Mouse (Mus musculus) spleen, embryonic (tissue): ENCODE results near the gene Vps39.

Source experiments
- CTCF ChIA-PET: fragments of 350-600 bp; sonication (Branson Sonifier 250); formaldehyde crosslinking; loops from one replicate; lab custom pipeline; 2022; lab: Charles Lee

The Vps39 gene

DNA sequence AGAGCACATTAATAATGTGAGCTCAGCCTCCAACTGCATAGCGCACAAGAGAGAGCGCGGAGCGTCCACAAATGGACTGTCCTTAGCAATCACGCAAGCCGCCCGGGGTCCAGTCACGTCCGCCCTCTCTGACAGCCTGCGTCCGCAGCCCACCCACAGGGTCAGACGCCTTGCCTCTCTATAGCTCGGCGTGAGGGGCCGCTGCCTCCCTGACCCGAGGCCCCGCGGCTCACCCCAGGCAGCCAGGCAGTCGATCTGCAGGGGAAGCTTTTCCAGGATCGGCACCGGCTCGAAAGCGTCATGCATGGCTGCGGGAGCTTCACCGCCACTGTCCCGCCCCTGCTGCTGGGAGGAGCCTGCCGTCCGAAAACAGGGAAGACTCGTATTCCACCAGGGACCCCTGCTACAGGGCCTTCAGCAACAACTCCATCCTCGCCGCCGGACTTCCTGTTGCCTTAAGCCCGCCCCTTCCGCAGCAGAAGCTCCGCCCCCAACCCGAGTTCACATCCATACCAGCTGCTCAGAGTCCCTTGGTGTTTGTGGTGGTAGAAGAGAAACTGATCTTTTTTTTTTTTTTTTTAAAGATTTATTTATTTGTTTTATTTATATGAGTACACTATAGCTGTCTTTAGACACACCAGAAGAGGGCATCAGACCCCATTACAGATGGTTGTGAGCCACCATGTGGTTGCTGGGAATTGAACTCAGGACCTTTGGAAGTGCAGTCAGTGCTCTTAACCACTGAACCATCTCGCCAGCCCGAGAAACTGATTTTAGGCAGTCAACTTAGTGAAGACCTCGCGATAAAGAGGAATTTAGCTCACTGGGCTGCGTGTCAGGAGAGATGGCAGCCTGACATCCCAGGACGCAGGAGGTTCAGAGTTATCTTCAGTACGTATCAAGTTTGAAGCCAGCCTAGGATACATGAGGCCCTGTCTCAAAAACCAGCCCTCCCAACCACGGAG, at the start of gene Vps39:
Gene Vps39, minus strand, starts transcription at position 456 of the 965 bp plus-strand sequence.
- CTCF ChIA-PET = interaction anchor here (0.5 to 0.6 kb wide), 3 partner anchors 15 to 706 kb away, joined by 3 to 6 read pairs (median 5); no protein-coding TSS in a partner anchor

DNA sequence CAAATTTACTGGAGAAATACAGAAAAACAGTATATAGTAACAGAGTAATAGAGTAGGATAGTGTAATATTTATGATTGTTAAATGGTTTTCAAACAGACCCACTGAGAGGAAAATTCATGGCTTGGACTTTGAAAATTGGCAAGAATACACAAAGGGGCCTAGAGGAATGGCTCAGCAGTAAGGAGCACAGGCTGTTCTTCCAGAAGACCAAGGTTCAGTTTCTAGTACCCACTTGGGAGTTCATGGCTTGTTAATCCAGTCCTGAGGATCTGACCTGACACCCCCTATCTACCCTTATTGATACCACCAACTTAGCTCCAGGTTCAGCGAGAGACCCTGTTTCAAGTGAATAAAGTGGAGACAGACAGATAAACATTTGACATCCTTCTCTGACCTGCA, 45.0 kb upstream of the Vps39 start:
- CTCF ChIA-PET = no interaction called here

DNA sequence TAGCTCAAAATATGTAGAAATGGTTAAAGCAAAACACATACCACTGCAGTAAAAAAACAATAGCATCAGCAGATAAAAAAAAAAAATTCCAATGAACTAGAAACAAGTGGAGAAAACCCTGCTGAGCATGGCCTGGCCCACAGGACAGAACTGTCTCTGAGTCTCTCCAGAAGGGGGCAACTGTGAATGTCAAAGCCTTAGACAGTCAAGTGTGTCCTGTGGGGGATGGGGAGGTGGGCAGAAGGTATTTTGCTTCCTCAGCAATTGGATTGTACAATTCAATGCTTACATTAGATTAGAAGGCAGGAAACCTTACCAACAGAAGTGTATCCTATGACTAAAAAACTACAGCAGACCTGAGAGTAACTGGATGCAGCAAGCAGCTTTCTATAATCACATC, 39.5 kb upstream of the Vps39 start:
- CTCF ChIA-PET = no interaction called here

DNA sequence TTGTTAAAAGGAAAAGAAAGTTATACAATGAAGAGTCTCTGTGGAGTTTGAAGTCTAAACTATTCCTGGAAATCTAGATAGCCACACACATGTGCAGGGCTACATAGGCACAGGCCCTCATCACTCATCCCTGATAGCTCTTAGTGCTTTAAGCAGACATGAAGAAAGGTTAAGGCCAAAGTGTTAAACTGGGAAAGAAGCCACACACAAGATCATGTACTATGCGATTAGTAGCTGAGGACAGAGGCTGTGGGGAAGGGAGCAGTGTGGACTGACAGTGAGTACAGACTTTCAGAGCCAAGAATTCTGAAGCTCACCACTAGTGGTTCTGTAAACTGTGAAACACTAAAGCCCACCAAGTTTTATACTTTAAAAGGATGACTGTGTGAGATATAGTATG, 38.0 kb upstream of the Vps39 start:
- CTCF ChIA-PET = no interaction called here

DNA sequence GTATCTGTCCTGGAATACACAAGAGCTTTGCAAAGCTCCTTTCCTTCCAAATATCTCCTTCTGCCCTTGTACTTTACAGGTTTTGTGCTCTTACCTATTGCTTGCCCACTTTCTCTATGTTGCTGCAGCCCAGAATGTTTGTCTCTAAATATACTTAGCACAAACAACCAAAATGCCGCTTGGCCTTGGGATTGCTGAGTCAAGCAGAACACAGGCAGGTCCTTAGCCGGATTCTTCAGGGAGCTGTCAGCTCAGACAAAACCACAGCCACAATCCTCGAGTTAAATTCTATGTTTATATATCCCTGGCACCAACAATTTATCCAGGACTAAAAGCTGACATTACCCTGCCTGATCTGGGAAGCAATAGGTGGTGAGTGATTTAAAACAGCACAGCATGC, 36.4 kb upstream of the Vps39 start:
- CTCF ChIA-PET = no interaction called here

DNA sequence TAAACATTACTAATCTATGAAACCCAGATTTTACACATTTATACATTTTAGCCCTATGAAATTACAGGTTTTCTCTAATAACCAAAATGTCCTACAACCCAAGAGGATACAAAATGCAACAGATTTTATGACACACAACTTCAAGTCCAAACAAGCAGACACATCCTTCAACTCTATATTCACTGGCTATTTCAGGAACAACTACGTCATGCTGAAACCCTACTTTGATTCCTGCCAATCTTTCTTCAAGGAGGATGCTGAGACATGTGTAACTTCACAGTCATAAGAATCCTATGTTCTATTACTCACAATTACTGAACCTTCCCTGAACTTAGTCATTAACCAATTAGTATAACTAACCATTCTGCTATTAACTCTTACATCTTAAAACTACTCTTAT, 34.4 kb upstream of the Vps39 start:
- CTCF ChIA-PET = no interaction called here

DNA sequence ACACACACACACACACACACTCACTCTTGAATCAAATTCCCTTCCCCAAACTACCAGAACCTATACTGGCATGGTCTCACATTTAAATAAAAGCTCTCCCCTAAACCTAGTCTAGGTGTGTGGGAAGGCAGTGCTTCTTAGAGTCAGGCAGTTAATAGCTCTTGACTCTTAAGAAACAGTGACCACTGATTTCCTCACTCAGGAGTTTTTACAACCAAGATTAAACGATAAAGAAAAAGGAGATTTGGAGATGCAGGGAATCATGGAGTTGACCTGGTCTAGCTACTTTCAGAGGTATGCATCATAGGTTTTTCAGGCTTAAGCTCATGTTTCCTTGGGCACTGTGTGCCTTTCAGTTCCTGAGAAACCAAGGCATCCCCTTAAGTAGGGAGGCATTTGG, 33.3 kb upstream of the Vps39 start:
- CTCF ChIA-PET = no interaction called here

DNA sequence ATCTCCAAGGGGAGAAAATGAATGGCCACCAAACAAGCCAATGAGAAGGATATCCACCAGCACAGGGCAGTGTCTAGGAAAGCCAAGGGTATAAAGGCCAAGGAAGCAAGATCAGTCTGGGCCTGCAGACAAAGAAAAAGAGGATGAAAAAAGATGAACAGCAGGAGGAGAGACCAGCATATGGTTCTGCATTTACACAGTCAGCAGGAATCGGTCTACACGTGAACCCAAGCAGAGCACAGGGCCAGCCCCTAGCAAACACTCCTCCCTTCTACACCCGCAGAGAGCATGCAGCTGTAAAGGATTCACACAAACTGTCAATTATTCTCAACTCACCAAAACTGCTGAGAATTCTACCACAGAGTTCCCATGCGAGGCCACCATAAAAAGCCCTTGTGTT, 20.9 kb upstream of the Vps39 start:
- CTCF ChIA-PET = no interaction called here

DNA sequence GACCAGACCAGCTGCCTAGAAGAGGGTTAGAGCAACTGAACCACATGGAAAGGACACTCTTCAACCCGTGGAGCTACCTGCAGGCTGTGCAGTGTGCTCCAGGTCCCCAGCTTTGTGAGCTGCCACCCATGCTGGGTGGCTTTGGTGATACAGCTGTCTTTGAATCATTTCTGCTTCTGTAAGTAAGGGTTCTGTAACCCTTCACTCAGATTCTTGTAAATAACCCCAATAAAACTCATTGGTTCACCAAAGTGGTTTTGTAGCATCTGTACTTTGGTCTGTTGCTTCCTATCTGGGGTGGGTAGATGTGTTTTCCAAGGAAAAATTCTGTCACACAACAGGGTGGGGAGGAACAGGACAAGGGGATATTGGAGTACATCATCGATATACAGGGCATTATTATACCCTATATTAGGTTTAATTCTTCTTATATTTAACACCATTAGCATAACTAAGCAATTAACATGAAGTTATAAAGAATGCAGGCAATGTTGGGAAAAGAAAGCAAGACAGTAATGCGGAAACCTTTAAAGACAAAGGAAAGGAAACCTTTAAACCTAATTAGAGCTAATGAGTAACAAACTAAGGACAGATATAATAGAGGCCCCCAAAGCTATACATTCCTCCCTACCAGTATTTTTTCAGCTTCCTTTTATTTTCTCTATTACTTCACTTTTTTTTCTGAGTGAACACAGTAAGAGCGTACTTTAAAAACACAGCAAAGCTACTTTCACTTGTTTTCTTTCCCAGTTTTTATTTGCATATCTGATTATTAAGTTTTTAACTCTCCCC, 14.7 kb upstream of the Vps39 start:
- CTCF ChIA-PET = interaction anchor here (0.6 kb wide), 1 partner anchor 14 kb away, joined by 5 read pairs; no protein-coding TSS in a partner anchor

DNA sequence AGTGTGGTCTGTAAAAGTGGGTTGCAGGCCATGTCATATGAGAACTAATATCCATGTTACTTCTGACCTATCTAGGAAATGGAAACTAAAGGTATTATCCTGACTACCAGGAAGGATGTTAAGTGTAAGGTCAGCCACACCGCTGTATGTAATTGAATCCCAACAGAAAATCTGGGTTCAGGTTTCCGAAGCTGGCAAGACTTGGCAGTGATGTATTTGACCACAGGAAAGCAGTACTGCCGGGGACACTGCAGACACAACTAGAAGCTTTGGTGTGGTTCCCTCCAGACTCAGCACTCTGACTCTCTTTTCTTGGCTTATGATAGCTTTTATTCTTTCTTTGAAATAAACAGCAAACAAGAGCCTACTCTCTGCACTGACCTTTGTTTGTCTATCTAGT, 13.6 kb upstream of the Vps39 start:
- CTCF ChIA-PET = no interaction called here

DNA sequence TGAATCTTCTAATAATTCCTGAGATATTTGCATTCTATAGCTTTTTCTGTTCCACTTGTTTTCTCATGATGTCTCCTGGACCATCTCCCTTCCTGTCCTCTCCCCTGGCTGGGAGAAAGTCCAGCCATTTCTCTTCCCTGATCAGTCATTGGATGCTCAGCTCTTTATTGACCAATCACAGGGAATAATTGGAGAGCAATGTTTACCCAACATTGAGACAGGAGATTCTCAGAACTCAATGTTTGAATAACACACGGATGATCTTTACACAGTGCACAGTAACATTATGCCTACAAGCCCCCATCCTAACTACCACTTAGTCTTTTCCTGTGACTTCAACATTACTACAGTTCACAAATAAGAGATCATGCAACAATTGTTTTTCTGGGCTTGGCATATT, 7.5 kb upstream of the Vps39 start:
- CTCF ChIA-PET = no interaction called here

DNA sequence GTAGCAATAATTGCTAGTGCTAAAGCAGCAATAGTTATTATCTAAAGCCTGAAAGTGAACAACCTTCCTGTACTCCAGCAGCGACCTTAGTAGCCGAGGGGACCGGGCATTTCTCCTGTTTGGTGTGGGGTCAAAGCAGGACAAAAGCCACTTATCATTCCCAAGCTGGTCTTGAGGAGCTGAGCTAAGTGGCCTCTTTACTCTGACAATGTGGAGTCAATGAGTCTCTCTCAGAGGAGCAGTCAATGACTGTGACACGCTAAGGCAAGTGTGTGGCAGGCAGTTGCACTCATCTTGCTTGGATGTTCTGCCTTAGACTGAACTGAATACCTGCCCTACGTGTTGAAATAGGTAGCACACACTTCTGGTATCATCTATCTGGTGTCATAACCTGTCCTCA, 1.6 kb downstream of the Vps39 start:
- CTCF ChIA-PET = no interaction called here

DNA sequence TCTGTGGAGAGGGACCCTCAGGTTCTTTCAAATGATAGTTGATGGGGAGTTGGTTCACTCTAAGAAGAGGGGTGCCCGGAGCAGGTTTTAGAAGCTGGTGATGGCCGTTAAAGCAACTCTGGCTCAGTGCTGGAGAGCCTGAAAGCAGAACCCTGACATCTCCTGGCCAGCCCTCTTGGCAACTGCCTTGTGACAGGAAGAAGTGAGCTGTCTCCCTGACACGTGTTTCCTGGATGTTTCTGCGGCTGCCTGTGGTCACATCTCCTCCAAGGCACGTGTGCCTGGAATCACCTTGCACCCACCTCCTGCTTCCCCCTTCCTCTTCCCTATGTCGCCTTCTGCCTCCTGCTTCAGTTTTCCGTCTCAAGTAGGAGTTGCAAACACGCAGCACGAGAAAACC, 4.8 kb downstream of the Vps39 start:
- CTCF ChIA-PET = no interaction called here

DNA sequence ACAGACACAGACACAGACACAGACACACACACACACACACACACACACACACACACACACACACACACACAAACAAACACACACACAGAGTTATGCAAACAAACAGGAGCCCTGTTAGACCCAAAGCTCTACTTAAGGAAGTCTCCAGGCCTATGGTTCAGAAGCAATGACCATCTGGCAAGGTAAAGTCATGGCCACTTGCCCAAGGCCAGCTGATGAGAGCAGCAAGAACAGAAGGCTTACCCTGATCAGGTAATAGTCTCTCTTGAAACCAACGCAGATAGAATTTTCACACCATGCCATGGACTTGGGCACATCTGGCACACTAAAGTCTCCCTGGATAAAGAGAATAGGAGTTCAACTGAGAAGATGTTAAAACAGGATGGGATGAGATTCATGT, 11.2 kb downstream of the Vps39 start:
- CTCF ChIA-PET = no interaction called here

DNA sequence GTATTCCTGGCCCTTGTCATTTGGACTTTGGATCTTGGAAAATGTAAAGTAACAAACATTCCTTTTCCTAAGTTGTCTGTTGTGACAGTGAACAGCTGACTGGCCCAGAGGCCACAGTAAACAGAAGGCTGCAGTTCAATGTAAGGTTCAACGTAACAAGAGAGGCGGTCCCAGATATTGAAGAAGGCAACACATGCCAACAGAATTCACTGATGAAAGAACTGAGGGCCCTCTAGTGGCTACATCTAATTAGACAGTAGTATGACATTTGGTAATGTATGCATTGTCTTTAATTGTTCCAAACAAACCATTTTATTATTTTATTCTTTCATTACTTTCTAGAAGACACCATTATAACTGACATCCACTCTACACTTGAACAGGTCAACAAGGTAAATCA, 15.1 kb downstream of the Vps39 start:
- CTCF ChIA-PET = no interaction called here

DNA sequence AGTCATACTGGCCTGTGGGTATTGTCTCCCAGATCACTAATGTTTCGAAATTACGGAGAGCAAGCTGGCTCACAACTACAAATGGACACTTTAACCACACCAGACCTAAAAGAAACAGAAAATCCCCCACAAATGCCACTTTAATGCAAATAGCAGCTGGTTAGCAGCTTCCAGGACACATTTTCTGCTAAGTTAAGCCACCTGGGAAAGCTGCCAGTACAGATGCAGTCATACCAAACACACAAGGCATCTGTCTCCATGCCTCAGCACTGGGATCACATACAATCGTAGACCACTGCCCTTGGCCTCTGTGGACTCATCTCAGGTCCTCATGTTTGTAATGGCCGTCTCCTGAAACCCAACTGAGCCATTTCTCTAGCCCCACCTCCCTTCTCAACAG, 21.4 kb downstream of the Vps39 start:
- CTCF ChIA-PET = no interaction called here

DNA sequence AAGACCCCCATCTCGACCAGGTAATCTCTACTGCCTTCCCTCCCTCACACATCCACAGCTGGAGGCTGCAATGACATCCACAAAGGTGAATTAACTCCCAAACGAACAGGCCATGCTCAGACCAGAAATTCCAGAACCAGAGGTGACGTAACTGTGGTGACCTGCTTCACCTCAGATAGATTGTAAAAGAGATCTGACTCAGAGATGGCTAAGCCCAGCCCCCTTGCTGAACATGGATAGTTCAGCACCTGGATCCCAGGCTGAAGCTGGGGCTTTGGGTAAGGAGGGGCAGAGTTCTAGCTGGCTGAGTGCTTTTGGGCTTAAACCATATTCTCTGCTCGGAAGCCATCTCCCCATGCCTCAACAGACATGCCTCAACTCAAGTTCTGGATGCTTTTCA, 37.9 kb downstream of the Vps39 start:
- CTCF ChIA-PET = no interaction called here

DNA sequence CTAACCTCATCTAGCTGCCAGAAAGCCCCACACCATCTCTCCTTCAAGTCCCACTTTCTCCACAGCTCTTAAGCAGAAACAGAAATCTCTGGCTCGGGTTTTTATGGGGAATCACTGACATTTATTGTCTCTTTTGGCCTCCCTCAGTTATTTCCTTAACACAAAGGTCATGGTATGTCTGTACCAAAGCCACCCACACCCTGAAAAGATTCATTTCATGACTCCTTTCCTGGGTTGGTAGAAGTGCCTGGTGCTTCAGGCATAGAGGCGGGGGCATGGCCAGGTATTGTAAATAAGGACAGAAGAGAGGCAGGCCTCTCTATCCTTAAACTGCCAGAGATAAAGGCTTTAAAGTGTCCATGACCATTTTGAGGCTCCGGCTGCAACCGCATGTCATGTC, 38.5 kb downstream of the Vps39 start:
- CTCF ChIA-PET = no interaction called here

DNA sequence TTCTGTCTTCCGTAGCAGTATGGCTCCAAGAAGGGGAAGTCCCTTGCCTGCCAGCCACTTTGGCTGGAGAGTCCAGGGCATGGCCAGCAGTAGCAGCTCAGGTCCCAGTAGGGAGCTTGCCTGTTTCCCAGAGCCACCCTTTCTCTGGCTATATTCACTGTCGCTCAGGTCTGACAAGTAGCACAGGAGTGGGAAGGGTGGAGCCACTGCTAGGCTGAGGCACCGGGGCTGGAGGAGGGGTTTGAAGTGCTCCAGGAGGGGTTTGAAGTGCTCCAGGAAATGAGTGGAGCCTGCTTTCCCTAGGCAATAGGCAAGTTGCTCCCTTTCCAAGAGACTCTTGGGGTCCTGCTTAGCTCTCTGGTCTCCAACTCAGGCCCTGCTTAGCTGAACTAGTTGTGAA, 39.0 kb downstream of the Vps39 start, which contains the start of gene Pla2g4f:
Gene Pla2g4f, minus strand, starts transcription at position 190 of the 400 bp plus-strand sequence.
- CTCF ChIA-PET = no interaction called here

DNA sequence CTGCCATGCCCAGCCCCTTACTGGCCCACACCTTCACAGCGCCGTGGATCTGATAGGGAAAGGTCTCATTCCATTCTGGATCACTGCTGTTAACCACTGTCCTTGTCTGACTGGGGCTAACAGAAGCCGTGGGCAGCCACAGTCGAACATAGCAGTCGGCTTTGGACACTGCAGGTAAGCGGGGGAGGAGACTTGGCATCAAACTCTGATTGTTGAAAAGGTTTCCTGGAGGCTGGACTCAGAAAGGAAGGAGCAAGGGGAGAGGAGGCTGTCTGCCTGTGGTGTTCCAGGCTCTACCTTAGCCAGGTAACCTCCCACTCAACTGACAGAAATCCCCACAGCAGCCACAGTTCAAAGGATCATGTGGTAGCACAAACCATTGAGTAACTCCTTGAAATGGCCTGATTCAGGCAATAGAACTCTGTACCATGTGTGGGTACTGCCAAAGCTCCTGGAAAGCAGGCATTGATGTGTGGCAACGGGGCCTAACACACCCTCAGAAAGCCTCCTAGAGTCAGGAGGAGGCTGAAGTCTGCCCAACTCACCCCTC, 40.6 kb downstream of the Vps39 start:
- CTCF ChIA-PET = no interaction called here

DNA sequence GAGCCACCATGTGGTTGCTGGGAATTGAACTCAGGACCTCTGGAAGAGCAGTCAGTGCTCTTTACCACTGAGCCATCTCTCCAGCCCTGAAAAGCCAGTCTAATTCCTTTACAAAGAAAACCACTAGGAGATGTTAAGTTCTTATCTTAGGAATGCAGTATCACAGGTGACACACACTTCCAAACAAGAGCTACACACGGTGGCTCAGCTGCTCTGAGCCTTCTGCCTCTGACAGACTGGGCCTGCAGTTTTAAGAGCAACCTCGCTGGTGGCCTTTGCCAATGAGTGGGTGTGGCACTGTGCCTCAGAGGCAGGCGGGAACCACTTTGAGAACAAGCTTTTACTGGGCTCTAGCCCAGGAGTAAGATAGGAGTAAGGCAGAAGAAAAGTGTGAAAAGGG, 48.8 kb downstream of the Vps39 start:
- CTCF ChIA-PET = no interaction called here

DNA sequence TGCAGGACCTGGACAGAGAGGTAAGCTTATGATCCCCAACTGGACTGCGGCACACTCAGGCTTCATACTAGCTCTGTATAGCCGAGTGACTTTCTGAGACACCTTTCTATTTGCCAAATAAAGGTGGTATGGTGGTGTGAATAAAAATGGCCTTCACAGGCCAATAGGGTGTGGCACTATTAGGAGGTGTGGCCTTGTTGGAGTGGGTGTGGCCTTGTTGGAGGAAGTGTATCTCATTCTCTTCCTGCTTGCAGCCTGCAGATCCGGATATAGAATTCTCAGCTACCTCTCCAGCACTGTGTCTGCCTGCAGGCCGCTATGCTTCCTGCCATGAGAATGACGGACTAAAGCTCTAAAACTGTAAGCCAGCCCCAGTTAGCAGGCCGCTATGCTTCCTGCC, 51.9 kb downstream of the Vps39 start:
- CTCF ChIA-PET = no interaction called here
